Mouse (Mus musculus): ENCODE measurements around the gene Col4a3bp. TPM values are rescaled to one million over a fixed set of nuclear protein-coding genes. Genes with fewer than 3 reads are reported as not detected.
A peak's percentile ranks its signal among the peaks of the same experiment; 100 is the strongest.

The Col4a3bp gene
- polyA plus RNA-seq, 1 experiment from 2014 or later = 10.7 TPM

- H3K4me3 ChIP-seq (ENCODE audit: low read depth, low read length) = no peak overlapping the region
- no peak for TF ChIP-seq CTCF (IDR thresholded peaks at IDR 0.05; ENCODE audit: low read depth)
- DNase-seq (no peak), ATAC-seq (ENCODE audit: insufficient read depth) (no peak)
- H3K4me1 ChIP-seq (ENCODE audit: insufficient read depth) = no peaks in the 10 kb centered on the region
- H3K4me2 ChIP-seq = no peak overlapping the region
- WGBS = 67% methylated on average over 3 of the region's 3 CpGs
- H3K27ac ChIP-seq (ENCODE audit: low read depth) = no peak overlapping the region
- H3K36me3 ChIP-seq (ENCODE audit: insufficient read depth) = no peaks in the 10 kb centered on the region
- H3K9me3 ChIP-seq (ENCODE audit: low read depth, low read length) = no peaks in the 10 kb centered on the region
- H3K9ac ChIP-seq = no peak overlapping the region
- H3K27me3 ChIP-seq (ENCODE audit: insufficient read depth, low read length) = no peaks in the 10 kb centered on the region
Observed at GRCm38 (mm10) chr13:96538103-96538502, 4.3 kb upstream of the Col4a3bp start.

GRCm38 (mm10) chr13:96541381-96541780 is 1.0 kb upstream of the Col4a3bp start:
- H3K4me2 ChIP-seq = peak overlapping the region; percentile 88
- no peaks in the 10 kb centered on the region for H3K36me3 ChIP-seq (ENCODE audit: insufficient read depth)
- ATAC-seq (ENCODE audit: insufficient read depth) = no peak
- no peak for TF ChIP-seq CTCF (IDR thresholded peaks at IDR 0.05; ENCODE audit: low read depth)
- no peaks in the 10 kb centered on the region for H3K27me3 ChIP-seq (ENCODE audit: insufficient read depth, low read length)
- WGBS = 31% methylated on average over 2 of the region's 2 CpGs
- no peak overlapping the region for H3K9ac ChIP-seq
- DNase-seq = no peak
- no peaks in the 10 kb centered on the region for H3K9me3 ChIP-seq (ENCODE audit: low read depth, low read length)
- no peak overlapping the region for H3K27ac ChIP-seq (ENCODE audit: low read depth)
- H3K4me3 ChIP-seq (ENCODE audit: low read depth, low read length) = peak overlapping the region; percentile 93
- H3K4me1 ChIP-seq (ENCODE audit: insufficient read depth) = no peaks in the 10 kb centered on the region

GRCm38 (mm10) chr13:96542901-96543891 is 778 bp downstream of the Col4a3bp start:
- Histone ChIP-seq H3K4me3 (ENCODE audit: low read depth, low read length) (peak overlapping the region; percentile 93), H3K36me3 (ENCODE audit: insufficient read depth) (no peaks in the 10 kb centered on the region), H3K9ac (peak overlapping the region; percentile 91), H3K27ac (ENCODE audit: low read depth) (peak overlapping the region; percentile 89), H3K4me2 (peak overlapping the region; percentile 88), H3K27me3 (ENCODE audit: insufficient read depth, low read length) (no peaks in the 10 kb centered on the region), H3K9me3 (ENCODE audit: low read depth, low read length) (no peaks in the 10 kb centered on the region), H3K4me1 (ENCODE audit: insufficient read depth) (no peaks in the 10 kb centered on the region)
- peak; percentile 4; the same call in 1 of the 2 replicates for ATAC-seq (ENCODE audit: insufficient read depth)
- TF ChIP-seq CTCF (IDR thresholded peaks at IDR 0.05; ENCODE audit: low read depth) = no peak
- DNase-seq = peak; percentile 60
- under 1% methylated on average over 71 of the region's 73 CpGs for whole genome bisulfite sequencing

- Histone ChIP-seq H3K9me3 (ENCODE audit: low read depth, low read length) (no peaks in the 10 kb centered on the region), H3K4me2 (peak overlapping the region; percentile 88; the same call in 1 of the 2 replicates), H3K4me3 (ENCODE audit: low read depth, low read length) (no peak overlapping the region), H3K4me1 (ENCODE audit: insufficient read depth) (no peaks in the 10 kb centered on the region), H3K36me3 (ENCODE audit: insufficient read depth) (no peaks in the 10 kb centered on the region), H3K9ac (no peak overlapping the region), H3K27ac (ENCODE audit: low read depth) (no peak overlapping the region), H3K27me3 (ENCODE audit: insufficient read depth, low read length) (no peaks in the 10 kb centered on the region)
- DNase-seq (peak; percentile 48), ATAC-seq (ENCODE audit: insufficient read depth) (no peak)
- WGBS = 75% methylated on average over 2 of the region's 2 CpGs
- no peak; the same call in none of the 2 replicates for TF ChIP-seq CTCF (IDR thresholded peaks at IDR 0.05; ENCODE audit: low read depth)
Observed at GRCm38 (mm10) chr13:96544506-96544905, 2.1 kb downstream of the Col4a3bp start.

GRCm38 (mm10) chr13:96547250-96547649 is 4.8 kb downstream of the Col4a3bp start:
- H3K9ac ChIP-seq = no peak overlapping the region
- WGBS = 60% methylated on average over 1 of the region's 1 CpGs
- no peak for ATAC-seq (ENCODE audit: insufficient read depth)
- H3K4me2 ChIP-seq = no peak overlapping the region
- no peak for DNase-seq
- H3K4me3 ChIP-seq (ENCODE audit: low read depth, low read length) = no peak overlapping the region
- no peaks in the 10 kb centered on the region for H3K9me3 ChIP-seq (ENCODE audit: low read depth, low read length)
- no peaks in the 10 kb centered on the region for H3K36me3 ChIP-seq (ENCODE audit: insufficient read depth)
- H3K27me3 ChIP-seq (ENCODE audit: insufficient read depth, low read length) = no peaks in the 10 kb centered on the region
- no peak overlapping the region for H3K27ac ChIP-seq (ENCODE audit: low read depth)
- H3K4me1 ChIP-seq (ENCODE audit: insufficient read depth) = no peaks in the 10 kb centered on the region
- TF ChIP-seq CTCF (IDR thresholded peaks at IDR 0.05; ENCODE audit: low read depth) = no peak

GRCm38 (mm10) chr13:96547941-96548340 is 5.5 kb downstream of the Col4a3bp start:
- no peaks in the 10 kb centered on the region for H3K4me1 ChIP-seq (ENCODE audit: insufficient read depth)
- no peak overlapping the region for H3K4me2 ChIP-seq
- no peak overlapping the region for H3K9ac ChIP-seq
- no peaks in the 10 kb centered on the region for H3K9me3 ChIP-seq (ENCODE audit: low read depth, low read length)
- ATAC-seq (ENCODE audit: insufficient read depth) = no peak
- DNase-seq = no peak
- no peak overlapping the region for H3K27ac ChIP-seq (ENCODE audit: low read depth)
- no peaks in the 10 kb centered on the region for H3K27me3 ChIP-seq (ENCODE audit: insufficient read depth, low read length)
- no peak overlapping the region for H3K4me3 ChIP-seq (ENCODE audit: low read depth, low read length)
- WGBS = 47% methylated on average over 4 of the region's 4 CpGs
- H3K36me3 ChIP-seq (ENCODE audit: insufficient read depth) = no peaks in the 10 kb centered on the region
- TF ChIP-seq CTCF (IDR thresholded peaks at IDR 0.05; ENCODE audit: low read depth) = no peak

- Histone ChIP-seq H3K27me3 (ENCODE audit: insufficient read depth, low read length) (no peaks in the 10 kb centered on the region), H3K9ac (no peak overlapping the region), H3K27ac (ENCODE audit: low read depth) (no peak overlapping the region), H3K9me3 (ENCODE audit: low read depth, low read length) (no peaks in the 10 kb centered on the region), H3K4me2 (no peak overlapping the region), H3K4me3 (ENCODE audit: low read depth, low read length) (no peak overlapping the region), H3K4me1 (ENCODE audit: insufficient read depth) (no peaks in the 10 kb centered on the region), H3K36me3 (ENCODE audit: insufficient read depth) (no peaks in the 10 kb centered on the region)
- 93% methylated on average over 3 of the region's 3 CpGs for WGBS
- DNase-seq (no peak), ATAC-seq (ENCODE audit: insufficient read depth) (no peak)
- no peak for TF ChIP-seq CTCF (IDR thresholded peaks at IDR 0.05; ENCODE audit: low read depth)
Observed at GRCm38 (mm10) chr13:96555099-96555498, 12.7 kb downstream of the Col4a3bp start.
